Mouse (Mus musculus) stomach, postnatal 0 days (tissue): ENCODE measurements around the gene Tnr.

Experiments
- CTCF ChIP-seq: IDR thresholded peaks from 2 replicates; pipeline ENCODE4 v1.5.1; 2016; ENCODE audit warnings: antibody characterized with exemption, low read depth, mild to moderate bottlenecking, moderate library complexity
- EP300 ChIP-seq: optimal IDR thresholded peaks from 2 replicates; pipeline ENCODE3; 2016; ENCODE audit warnings: antibody characterized with exemption

DNA sequence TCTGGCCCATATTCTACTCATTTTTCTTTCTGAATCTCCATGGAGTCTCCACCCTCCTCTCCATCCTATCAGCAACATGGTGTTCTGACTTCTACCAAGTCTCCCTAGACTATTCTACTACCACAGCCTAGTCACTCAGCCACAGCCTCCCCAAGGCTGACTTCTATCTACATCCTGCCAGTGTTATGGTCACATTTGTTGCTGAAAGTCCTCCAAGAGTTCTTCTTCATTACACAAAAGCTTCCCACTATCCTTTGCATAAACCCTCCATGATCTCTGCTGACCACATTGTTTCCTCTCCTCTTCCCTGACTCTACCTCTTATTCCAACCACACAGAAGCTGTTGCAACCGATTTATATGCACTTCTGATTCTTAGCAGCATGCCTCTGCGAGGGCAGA is 272.5 kb downstream of the Tnr start:
- no peak for TF ChIP-seq CTCF
- no peak for TF ChIP-seq EP300
